Mouse (Mus musculus): Measurements from ENCODE around the gene Gm12394.
"Not testable (repeated sequence)": the region's sequence is repeated elsewhere in the genome, so short reads cannot be mapped to it uniquely, and the experiment has no call there.

Gm12394 gene

DNA sequence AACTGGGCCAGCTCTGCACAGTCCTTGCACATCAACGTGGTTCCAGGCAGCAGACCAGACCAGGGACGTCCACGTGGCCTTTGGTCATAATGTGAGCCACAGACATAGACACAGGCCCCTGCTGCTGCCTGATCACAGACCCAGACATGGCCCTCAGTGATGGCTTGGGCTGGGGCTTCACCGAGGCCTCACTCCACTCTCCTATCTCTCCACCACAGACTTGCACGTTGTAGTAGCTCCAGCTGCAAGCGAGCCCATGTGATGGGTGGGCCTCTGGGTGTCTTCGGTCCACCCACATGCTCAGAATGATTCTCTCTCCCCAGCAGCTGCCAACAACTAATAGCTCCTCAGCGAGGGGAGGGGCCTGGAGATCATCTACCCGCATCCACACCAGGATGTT, 3.9 kb upstream of the Gm12394 start:
- DNase-seq (ENCODE audit: low spot score in 2 of 2), result not testable (repeated sequence)

DNA sequence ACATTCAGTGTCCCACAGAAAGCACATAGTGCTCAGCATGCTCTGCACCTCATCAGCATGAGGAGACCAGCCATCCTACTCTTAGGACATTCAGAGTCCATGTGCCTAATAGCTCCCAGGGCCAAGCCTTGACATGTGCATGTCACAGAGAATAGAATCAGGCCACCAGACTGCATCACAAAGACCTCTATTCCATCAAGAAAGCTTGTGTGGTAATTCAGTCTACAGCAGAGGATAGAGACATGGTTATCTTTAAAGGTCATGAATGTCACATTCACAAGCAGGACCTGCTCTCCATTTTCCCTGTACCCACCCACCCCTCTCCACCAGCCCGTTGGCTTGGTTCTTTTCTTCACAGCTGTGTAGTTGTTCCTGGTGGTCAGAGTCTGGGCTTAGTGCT, 2.8 kb downstream of the Gm12394 start, which contains the start of gene Fam205a1:
Gene Fam205a1, minus strand, starts transcription at position 101 of the 400 bp plus-strand sequence.
- DNase-seq (ENCODE audit: low spot score in 2 of 2), result not testable (repeated sequence)

GRCm38 (mm10) chr4:42773893-42774292, 82.7 kb downstream of the Gm12394 start, which contains the start of gene Ccl21a:
Gene Ccl21a, minus strand, starts transcription at chr4:42773993.
- not testable (repeated sequence) for DNase-seq (ENCODE audit: low spot score in 2 of 2)

DNA sequence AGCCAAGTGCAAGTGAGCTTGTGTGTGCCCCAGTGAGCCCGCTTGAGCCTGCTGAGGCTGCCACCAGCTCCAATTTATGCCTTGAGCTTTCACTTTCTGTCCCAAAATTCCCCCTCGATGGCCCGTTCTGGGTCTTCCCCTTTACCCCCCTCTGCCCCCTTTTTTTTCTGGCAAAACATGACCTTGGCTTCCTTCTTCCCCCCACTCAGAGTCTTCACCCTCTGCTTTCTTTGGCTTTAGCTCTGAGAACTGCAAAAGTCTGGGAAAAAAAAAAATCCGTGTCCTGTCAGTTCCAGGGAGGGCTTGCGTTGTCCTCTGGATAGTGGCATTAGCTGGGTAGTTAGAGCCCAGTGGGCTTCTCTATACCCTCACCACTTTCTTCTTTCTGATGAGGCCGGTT, 100.1 kb downstream of the Gm12394 start, which contains the start of gene Ccl19:
Gene Ccl19, minus strand, starts transcription at position 101 of the 400 bp plus-strand sequence.
- DNase-seq (ENCODE audit: low spot score in 2 of 2), result not testable (repeated sequence)

DNA sequence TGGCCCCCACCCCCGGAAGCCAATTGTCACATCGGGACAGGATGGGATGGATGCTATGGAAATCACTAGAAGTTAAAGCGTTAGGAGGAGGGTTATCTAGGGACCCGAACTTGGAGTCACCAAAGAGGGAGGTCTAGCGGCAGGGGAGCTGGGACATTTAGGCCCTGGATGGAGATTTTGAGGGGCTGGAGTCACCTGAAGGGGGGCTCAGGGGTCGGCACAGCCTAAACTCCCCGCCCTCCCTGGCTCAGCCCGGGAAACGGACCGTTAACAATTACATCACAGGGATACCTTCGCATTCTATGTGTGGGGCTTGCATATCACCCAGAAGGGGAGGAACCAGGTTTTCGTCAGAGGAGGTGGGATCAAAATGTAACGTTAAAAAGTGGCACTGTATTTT, 121.3 kb downstream of the Gm12394 start, which contains the start of gene 4930578G10Rik:
Gene 4930578G10Rik, plus strand, starts transcription at position 301 of the 400 bp plus-strand sequence.
- DNase-seq (ENCODE audit: low spot score in 2 of 2), result not testable (repeated sequence)

Measured in right cerebral cortex, adult 2 months (tissue).